Mouse (Mus musculus): Measurements from ENCODE around the gene Cpm.

Gene Cpm

GRCm38 (mm10) chr10:117619041-117619861, 10.0 kb upstream of the Cpm start:
- DNase-seq (ENCODE audit: low read depth, low spot score): no peak

GRCm38 (mm10) chr10:117619862-117620179, 9.5 kb upstream of the Cpm start:
- no peak for DNase-seq (ENCODE audit: low read depth, low spot score)

GRCm38 (mm10) chr10:117620530-117620929, 8.8 kb upstream of the Cpm start:
- no peak for DNase-seq (ENCODE audit: low read depth, low spot score)

- DNase-seq (ENCODE audit: low read depth, low spot score): no peak
Observed at GRCm38 (mm10) chr10:117620934-117621501, 8.3 kb upstream of the Cpm start.

- no peak for DNase-seq (ENCODE audit: low read depth, low spot score)
Observed at GRCm38 (mm10) chr10:117621616-117622533, 7.4 kb upstream of the Cpm start.

GRCm38 (mm10) chr10:117623358-117623757, 5.9 kb upstream of the Cpm start:
- no peak for DNase-seq (ENCODE audit: low read depth, low spot score)

GRCm38 (mm10) chr10:117624222-117624621, 5.1 kb upstream of the Cpm start:
- no peak for DNase-seq (ENCODE audit: low read depth, low spot score)

GRCm38 (mm10) chr10:117624655-117625497, 4.4 kb upstream of the Cpm start:
- no peak for DNase-seq (ENCODE audit: low read depth, low spot score)

GRCm38 (mm10) chr10:117625500-117626296, 3.6 kb upstream of the Cpm start:
- DNase-seq (ENCODE audit: low read depth, low spot score): peak; percentile 29

- DNase-seq (ENCODE audit: low read depth, low spot score): no peak
Observed at GRCm38 (mm10) chr10:117626297-117626613, 3.0 kb upstream of the Cpm start.

- DNase-seq (ENCODE audit: low read depth, low spot score): no peak
Observed at GRCm38 (mm10) chr10:117626840-117627615, 2.3 kb upstream of the Cpm start.

GRCm38 (mm10) chr10:117627616-117627930, 1.7 kb upstream of the Cpm start:
- peak; percentile 17 for DNase-seq (ENCODE audit: low read depth, low spot score)

- DNase-seq (ENCODE audit: low read depth, low spot score): no peak
Observed at GRCm38 (mm10) chr10:117627949-117628348, 1.4 kb upstream of the Cpm start.

- DNase-seq (ENCODE audit: low read depth, low spot score): no peak
Observed at GRCm38 (mm10) chr10:117628363-117629168, 734 bp upstream of the Cpm start.

- DNase-seq (ENCODE audit: low read depth, low spot score): no peak
Observed at GRCm38 (mm10) chr10:117630176-117630575, 876 bp downstream of the Cpm start.

GRCm38 (mm10) chr10:117630810-117631209, 1.5 kb downstream of the Cpm start:
- DNase-seq (ENCODE audit: low read depth, low spot score): no peak

- no peak for DNase-seq (ENCODE audit: low read depth, low spot score)
Observed at GRCm38 (mm10) chr10:117631562-117632259, 2.4 kb downstream of the Cpm start.

- DNase-seq (ENCODE audit: low read depth, low spot score): no peak
Observed at GRCm38 (mm10) chr10:117632394-117632793, 3.1 kb downstream of the Cpm start.

All from A20 (cell line).